In the genomic region with DNA sequence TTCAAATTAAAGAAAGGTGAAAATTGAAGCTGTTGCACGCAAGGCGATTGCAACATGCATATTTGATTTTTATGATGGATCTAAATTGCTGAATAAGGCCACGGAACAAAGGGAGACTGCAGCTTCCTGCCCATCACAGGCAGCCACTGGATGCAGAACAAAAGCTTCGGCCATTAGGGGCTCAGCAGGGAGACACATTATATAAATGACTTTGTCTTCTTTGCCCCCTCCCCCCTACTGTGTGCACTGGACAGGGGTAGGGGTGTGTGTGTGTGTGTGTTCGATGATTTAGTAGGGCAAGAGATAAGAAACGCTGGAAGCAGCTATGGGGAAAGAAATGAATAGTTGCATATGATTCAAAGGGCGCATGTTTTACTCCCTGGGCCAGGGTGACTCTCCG, we compare ENCODE assay signal across 14 mouse cellular contexts.
DNase-seq lines count a peak whose midpoint lies in the region; ATAC-seq lines count a peak whose summit lies in the region.
"Had no signal": no experiment of that assay in that cellular context is flagged by ENCODE, and none has a peak within 500 bp of the region (broad histone marks: within the 10 kb centered on the region; RNA-seq: fewer than 3 reads in every experiment).

No protein-coding gene starts in this region.

- no peaks in the 10 kb centered on the region for H3K36me3 ChIP-seq in hindbrain, embryonic 10.5 days
- no peaks in the 10 kb centered on the region for H3K36me3 ChIP-seq in hindbrain, embryonic 16.5 days (ENCODE audit: control insufficient read depth, insufficient read depth, low read length)
- no peaks in the 10 kb centered on the region for H3K36me3 ChIP-seq in embryonic facial prominence, embryonic 11.5 days (replicated peaks; ENCODE audit: control insufficient read depth, insufficient read depth, low read depth, low read length)
- H3K36me3 ChIP-seq in midbrain, embryonic 11.5 days (ENCODE audit: control insufficient read depth, insufficient read depth, low read length) = no peaks in the 10 kb centered on the region
- no peaks in the 10 kb centered on the region for H3K36me3 ChIP-seq in neural tube, embryonic 15.5 days
- H3K36me3 ChIP-seq: liver, embryonic 12.5 days had no signal

- no peak overlapping the region for H3K9ac ChIP-seq in hindbrain, embryonic 16.5 days (ENCODE audit: low read depth, low read length)
- no peak overlapping the region for H3K9ac ChIP-seq in embryonic facial prominence, embryonic 11.5 days (replicated peaks; ENCODE audit: low read length)
- H3K9ac ChIP-seq in midbrain, embryonic 11.5 days (ENCODE audit: low read length) = peak overlapping the region; percentile 20; the same call in 1 of the 2 replicates
- no peak overlapping the region; the same call in 1 of the 2 replicates for H3K9ac ChIP-seq in neural tube, embryonic 15.5 days (replicated peaks)
- H3K9ac ChIP-seq: liver, embryonic 12.5 days had no signal

- DNase-seq in hindbrain, embryonic 10.5 days (ENCODE audit: low spot score) = peak; percentile 56
- DNase-seq in embryonic facial prominence, embryonic 11.5 days (ENCODE audit: low spot score) = no peak
- peak; percentile 88 for DNase-seq in midbrain, embryonic 11.5 days (ENCODE audit: low spot score, missing footprints)
- no peak for DNase-seq in left cerebral cortex, postnatal 14 days (ENCODE audit: low spot score in 2 of 2)
- DNase-seq in thymus, postnatal 4 days = no peak
- no peak for DNase-seq in cerebellum, adult 9-11 months
- DNase-seq: adrenal gland, postnatal 10 days; heart, adult 2 months; heart, postnatal 4 days; thymus, postnatal 25 days had no signal

- WGBS in hindbrain, embryonic 10.5 days = 25% methylated on average over 8 of the region's 8 CpGs
- 8% methylated on average over 8 of the region's 8 CpGs for WGBS in hindbrain, embryonic 16.5 days
- 40% methylated on average over 8 of the region's 8 CpGs for WGBS in embryonic facial prominence, embryonic 11.5 days
- 34% methylated on average over 8 of the region's 8 CpGs for WGBS in midbrain, embryonic 11.5 days
- WGBS in neural tube, embryonic 15.5 days = 5% methylated on average over 8 of the region's 8 CpGs

- H3K27ac ChIP-seq in hindbrain, embryonic 10.5 days = peak overlapping the region; percentile 65
- no peak overlapping the region for H3K27ac ChIP-seq in hindbrain, embryonic 16.5 days (ENCODE audit: low read depth, low read length)
- no peak overlapping the region for H3K27ac ChIP-seq in embryonic facial prominence, embryonic 11.5 days (replicated peaks; ENCODE audit: low read depth, low read length)
- H3K27ac ChIP-seq in midbrain, embryonic 11.5 days (ENCODE audit: low read depth, low read length) = no peak overlapping the region
- peak overlapping the region; percentile 14; the same call in 1 of the 2 replicates for H3K27ac ChIP-seq in neural tube, embryonic 15.5 days (replicated peaks)
- H3K27ac ChIP-seq: heart, adult 2 months; kidney, postnatal 0 days; liver, embryonic 12.5 days had no signal

- intact Hi-C loops in left cerebral cortex, postnatal 14 days (cut with DNase I) = no loop called here

- no peak for ATAC-seq in hindbrain, embryonic 16.5 days
- ATAC-seq in embryonic facial prominence, embryonic 11.5 days (replicated peaks; ENCODE audit: insufficient number of reproducible peaks, low FRiP score, low TSS enrichment, low read depth) = 0 out of 2 replicates have a peak, but pooled peaks have one; percentile 52
- peak; percentile 58; the same call in 1 of the 2 replicates for ATAC-seq in midbrain, embryonic 11.5 days (ENCODE audit: low FRiP score)
- ATAC-seq in neural tube, embryonic 15.5 days (ENCODE audit: low FRiP score) = no peak
- ATAC-seq: liver, embryonic 12.5 days had no signal

- H3K4me3 ChIP-seq in hindbrain, embryonic 10.5 days = no peak overlapping the region
- H3K4me3 ChIP-seq in hindbrain, embryonic 16.5 days (ENCODE audit: low read length) = no peak overlapping the region
- no peak overlapping the region for H3K4me3 ChIP-seq in embryonic facial prominence, embryonic 11.5 days (ENCODE audit: low read depth, low read length)
- no peak overlapping the region for H3K4me3 ChIP-seq in midbrain, embryonic 11.5 days (ENCODE audit: low read depth, low read length)
- H3K4me3 ChIP-seq in neural tube, embryonic 15.5 days (replicated peaks) = no peak overlapping the region
- H3K4me3 ChIP-seq: heart, adult 2 months; liver, embryonic 12.5 days had no signal

- peaks cover 18% of the 10 kb centered on the region for H3K4me1 ChIP-seq in hindbrain, embryonic 10.5 days (replicated peaks)
- H3K4me1 ChIP-seq in hindbrain, embryonic 16.5 days (ENCODE audit: control insufficient read depth, insufficient read depth, low read depth, low read length) = peaks cover 4% of the 10 kb centered on the region; the same call in 1 of the 2 replicates
- H3K4me1 ChIP-seq in embryonic facial prominence, embryonic 11.5 days (ENCODE audit: control insufficient read depth, insufficient read depth, low read length) = no peaks in the 10 kb centered on the region
- peaks cover 8% of the 10 kb centered on the region for H3K4me1 ChIP-seq in midbrain, embryonic 11.5 days (ENCODE audit: control insufficient read depth, insufficient read depth, low read length)
- peaks cover 5% of the 10 kb centered on the region for H3K4me1 ChIP-seq in neural tube, embryonic 15.5 days
- H3K4me1 ChIP-seq: liver, embryonic 12.5 days had no signal

- H3K4me2 ChIP-seq in hindbrain, embryonic 16.5 days (ENCODE audit: low read length) = no peak overlapping the region
- no peak overlapping the region for H3K4me2 ChIP-seq in embryonic facial prominence, embryonic 11.5 days (ENCODE audit: low read depth, low read length)
- H3K4me2 ChIP-seq in midbrain, embryonic 11.5 days = no peak overlapping the region
- no peak overlapping the region for H3K4me2 ChIP-seq in neural tube, embryonic 15.5 days
- H3K4me2 ChIP-seq: liver, embryonic 12.5 days had no signal

- peaks cover 8% of the 10 kb centered on the region; the same call in 1 of the 2 replicates for H3K27me3 ChIP-seq in hindbrain, embryonic 10.5 days (ENCODE audit: insufficient read depth, poor library complexity, severe bottlenecking)
- H3K27me3 ChIP-seq in hindbrain, embryonic 16.5 days (replicated peaks; ENCODE audit: control insufficient read depth, insufficient read depth, low read length) = 0 out of 2 replicates have a peak, but pooled peaks cover 2% of the 10 kb centered on the region
- no peaks in the 10 kb centered on the region for H3K27me3 ChIP-seq in embryonic facial prominence, embryonic 11.5 days (ENCODE audit: control insufficient read depth, insufficient read depth, low read length)
- H3K27me3 ChIP-seq in midbrain, embryonic 11.5 days (ENCODE audit: control insufficient read depth, insufficient read depth, low read length) = no peaks in the 10 kb centered on the region
- H3K27me3 ChIP-seq in neural tube, embryonic 15.5 days (replicated peaks) = no peaks in the 10 kb centered on the region
- H3K27me3 ChIP-seq: liver, embryonic 12.5 days had no signal

- no peaks in the 10 kb centered on the region for H3K9me3 ChIP-seq in hindbrain, embryonic 10.5 days
- no peaks in the 10 kb centered on the region for H3K9me3 ChIP-seq in hindbrain, embryonic 16.5 days (ENCODE audit: control insufficient read depth, low read length)
- no peaks in the 10 kb centered on the region for H3K9me3 ChIP-seq in embryonic facial prominence, embryonic 11.5 days (replicated peaks; ENCODE audit: control insufficient read depth, low read length)
- H3K9me3 ChIP-seq in midbrain, embryonic 11.5 days (ENCODE audit: control insufficient read depth, low read length) = no peaks in the 10 kb centered on the region
- H3K9me3 ChIP-seq in neural tube, embryonic 15.5 days (replicated peaks) = no peaks in the 10 kb centered on the region
- H3K9me3 ChIP-seq: liver, embryonic 12.5 days had no signal

Comparison
In these comparisons a context has a peak if more than half of its experiments do, and no peak if none do; other contexts are left out.
1. H3K27ac ChIP-seq: peak in hindbrain, embryonic 10.5 days (single experiment) and neural tube, embryonic 15.5 days (single experiment); none in hindbrain, embryonic 16.5 days (single experiment), embryonic facial prominence, embryonic 11.5 days (single experiment) and midbrain, embryonic 11.5 days (single experiment).
2. DNase-seq: peak in hindbrain, embryonic 10.5 days (single experiment) and midbrain, embryonic 11.5 days (single experiment); none in embryonic facial prominence, embryonic 11.5 days (single experiment), left cerebral cortex, postnatal 14 days (0 of 2), thymus, postnatal 4 days (single experiment) and cerebellum, adult 9-11 months (single experiment).
3. ATAC-seq: peak in embryonic facial prominence, embryonic 11.5 days (single experiment) and midbrain, embryonic 11.5 days (single experiment); none in hindbrain, embryonic 16.5 days (single experiment) and neural tube, embryonic 15.5 days (single experiment).